Mouse (Mus musculus) mesoderm, embryonic 11.5 days (tissue): Measurements from ENCODE around the gene Napa.

Experiments
- DNase-seq: peaks from one replicate; pipeline ENCODE4 v3.0.0-alpha.2; 2012; ENCODE audit warnings: low read depth, low spot score

Gene Napa

GRCm38 (mm10) chr7:16094592-16094991 is 3.7 kb upstream of the Napa start:
- DNase-seq, result no peak

DNA sequence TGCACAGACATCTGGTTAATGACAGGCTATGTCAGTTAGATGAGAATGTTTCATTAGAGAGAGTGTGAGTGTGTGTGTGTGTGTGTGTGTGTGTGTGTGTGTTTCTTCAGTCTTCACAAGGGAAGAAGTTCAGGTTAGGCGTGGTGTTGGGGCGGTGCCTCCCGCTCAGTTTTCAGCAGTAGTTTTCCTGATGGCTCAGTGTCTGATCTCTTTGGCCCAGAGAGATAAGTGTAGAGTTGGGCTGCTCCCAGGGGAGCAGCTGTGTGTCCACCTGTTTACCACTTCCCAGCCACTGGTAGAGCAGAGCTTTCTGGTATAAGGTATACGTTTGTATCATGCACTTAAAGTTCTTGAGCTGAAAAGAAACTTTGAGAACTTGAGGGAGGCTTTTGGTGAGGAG is 1.6 kb downstream of the Napa start:
- no peak for DNase-seq

DNA sequence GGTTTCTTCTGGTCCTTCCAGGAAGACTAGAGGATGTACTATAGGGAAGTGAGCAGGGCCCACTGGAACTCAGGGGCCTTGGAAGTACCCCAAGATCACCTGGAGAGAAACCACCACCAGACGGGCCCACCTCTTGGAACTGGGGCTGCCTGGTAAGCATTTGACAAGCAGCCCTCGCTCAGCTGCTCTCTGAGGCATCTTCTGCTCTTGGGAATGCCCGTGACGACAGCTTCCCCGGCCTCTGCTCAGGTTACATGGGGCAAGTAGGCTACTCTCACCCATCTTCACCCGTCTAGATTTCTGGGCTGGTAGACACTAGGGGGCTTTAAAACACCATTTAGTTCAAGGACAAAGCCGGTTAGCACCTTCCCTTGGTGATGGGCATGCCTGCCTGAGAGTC is 2.8 kb downstream of the Napa start:
- DNase-seq, result no peak

DNA sequence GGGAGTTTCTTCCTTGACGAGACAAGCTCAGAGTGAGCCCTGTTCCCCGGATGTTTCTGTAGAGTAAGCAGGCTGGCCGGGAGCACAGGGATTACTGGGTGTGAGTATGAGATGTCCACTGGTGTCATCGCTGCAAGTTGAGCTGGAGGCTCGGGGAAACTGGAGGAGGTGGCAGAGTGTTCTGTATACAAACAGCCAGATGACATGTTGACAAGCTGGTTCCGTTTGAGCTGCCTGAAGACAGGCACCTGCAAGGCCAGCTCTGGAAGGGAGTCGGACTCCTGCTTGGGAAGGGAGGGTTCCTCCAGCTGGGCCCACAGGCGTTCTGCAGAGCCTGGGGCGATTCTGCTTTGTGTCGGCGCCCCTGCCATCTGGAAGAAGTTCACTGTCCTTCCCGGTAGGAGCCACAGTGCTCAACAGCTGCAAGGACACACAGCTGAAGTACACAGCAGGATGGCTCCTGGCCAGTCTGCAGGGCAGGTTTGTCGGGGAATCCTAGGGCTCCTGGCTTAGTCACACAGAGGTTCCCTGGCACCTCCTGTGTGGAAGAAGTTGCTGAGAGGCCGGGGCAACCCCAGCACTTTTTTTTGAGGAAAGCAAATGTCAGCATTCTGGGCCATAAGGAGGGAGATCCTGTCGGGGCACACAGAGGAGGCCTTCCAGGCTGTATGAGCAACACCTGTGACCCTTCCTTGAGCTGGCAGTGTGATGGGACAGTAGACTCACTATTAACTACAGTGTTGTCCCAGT is 3.6 kb downstream of the Napa start:
- DNase-seq, result no peak

GRCm38 (mm10) chr7:16102686-16103226 is 4.5 kb downstream of the Napa start:
- no peak for DNase-seq

- no peak for DNase-seq
These were observed 5.5 kb downstream of the Napa start for GRCm38 (mm10) chr7:16103760-16104159.

DNA sequence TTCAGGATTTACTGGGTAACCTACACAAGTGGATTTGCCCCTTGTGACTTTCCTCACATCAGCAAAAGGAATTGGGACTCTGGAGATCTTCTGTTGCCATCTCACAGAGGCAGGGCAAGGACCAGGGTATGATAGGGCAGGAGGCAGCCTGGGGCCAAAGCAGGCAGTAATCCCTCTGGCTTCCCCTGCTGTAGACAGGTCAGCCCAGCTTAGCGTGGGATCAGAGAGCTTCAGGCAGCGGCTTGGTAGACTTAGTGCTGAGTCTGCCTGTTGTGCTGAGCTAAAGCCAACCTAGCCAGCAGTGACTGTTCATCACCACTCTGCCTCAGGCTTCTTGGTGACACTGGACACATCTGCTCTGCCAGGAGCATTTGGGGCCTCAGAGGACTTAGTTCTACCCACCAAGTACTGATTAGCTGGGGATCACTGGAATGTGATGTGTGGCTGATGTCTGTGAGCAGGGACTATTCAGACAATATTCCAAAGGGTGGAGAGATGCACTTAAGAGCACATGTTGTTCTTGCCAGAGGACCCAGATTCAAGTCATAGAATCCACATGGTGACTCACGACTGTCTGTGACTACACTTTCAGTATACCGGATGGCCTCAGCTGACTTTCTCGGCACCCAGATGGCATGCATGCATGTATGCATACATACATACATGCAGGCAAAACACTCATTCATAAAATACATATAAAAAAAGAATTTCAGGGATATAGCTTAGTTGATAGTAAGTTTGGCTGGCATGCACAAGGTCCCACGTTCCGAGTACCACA is 6.5 kb downstream of the Napa start:
- DNase-seq, result no peak

DNA sequence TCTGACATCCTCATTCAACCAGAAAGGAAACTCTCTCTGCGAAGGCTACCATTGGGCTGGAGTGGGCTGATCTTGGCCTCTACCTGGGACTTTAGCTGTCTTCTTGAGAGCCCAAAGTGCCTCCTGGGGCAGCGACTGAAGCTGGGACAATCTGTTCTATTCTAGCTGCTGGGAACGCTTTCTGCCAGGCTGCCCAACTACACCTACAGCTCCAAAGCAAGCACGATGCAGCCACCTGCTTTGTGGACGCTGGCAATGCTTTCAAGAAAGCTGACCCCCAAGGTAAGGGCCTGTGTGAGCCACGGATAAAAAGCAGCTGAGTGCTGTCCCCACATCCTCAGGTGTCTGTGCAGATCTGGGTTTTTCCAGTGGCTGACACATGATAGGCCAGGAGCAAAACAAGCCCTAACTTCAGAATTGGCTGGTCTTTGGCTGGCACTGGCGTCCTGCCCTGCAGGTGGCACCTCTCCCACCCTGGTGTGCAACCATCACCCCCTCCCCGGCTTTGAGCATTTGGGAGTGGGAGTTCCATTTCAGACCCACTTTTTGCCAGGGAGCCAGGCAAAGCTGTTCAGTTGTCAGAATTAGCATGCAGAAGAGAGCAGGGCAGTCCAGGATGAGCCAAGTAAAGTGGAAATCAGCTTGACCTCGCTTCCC is 10.8 kb downstream of the Napa start:
- DNase-seq, result no peak

DNA sequence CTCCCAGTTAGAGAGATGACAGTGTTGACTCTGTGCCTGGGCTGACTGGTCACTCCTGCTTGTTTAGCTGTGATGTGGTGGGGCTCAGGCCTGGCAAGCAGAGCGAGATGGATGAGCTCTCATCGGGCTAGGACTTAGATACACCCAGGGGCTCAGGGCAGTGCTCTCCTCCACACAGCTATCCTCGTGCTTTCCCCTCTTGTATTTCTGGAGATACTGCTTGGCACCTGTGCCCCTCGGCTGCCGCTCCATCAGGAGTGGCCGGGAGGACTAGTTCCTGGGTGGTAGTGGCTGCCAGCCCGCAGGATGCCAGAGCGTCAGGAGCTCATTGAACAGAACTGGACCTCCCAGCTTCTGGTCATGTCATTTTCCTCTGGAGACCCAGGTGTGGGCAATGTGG is 11.9 kb downstream of the Napa start:
- no peak for DNase-seq

DNA sequence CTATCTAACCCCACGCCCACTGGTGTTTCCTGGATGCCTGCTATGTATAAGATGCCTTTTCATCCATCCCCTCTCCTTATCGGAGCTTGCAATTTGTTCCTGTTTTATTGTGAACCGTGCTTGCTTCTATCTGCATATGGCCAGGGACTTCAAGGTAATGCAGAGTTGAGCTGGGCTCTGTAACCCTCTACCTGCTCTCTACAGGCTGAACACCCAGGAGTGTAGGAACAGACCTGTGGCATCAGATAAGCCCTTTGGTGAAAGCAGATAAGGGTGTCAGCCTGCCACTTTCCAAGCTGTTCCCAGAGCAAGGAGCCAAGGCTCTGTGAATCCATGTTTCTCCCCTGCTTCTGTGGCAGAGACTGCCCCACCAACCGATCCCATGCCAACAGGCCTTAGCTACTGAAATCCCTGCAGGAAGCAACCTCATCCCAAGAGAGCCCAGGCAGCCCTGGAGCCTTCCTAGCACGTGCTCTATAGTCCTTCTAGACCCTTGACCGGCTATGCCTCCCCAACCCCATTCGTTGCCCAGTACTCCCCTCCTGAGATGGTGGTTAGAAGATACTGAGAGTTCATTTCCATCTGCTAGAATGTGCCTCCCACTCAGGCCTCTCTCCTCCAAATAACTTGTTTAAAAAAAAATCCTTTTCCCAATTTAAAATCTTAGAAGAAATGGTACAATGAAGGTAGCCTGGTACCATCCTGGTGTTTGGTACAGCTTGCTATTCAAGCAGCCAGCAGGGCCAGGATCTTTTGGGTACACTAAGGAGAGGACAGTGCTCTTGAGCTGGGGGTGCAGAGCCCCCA is 13.2 kb downstream of the Napa start:
- no peak for DNase-seq

GRCm38 (mm10) chr7:16116418-16116817 is 18.2 kb downstream of the Napa start:
- DNase-seq, result no peak

- no peak for DNase-seq
These were observed 18.8 kb downstream of the Napa start for GRCm38 (mm10) chr7:16117100-16117499.

DNA sequence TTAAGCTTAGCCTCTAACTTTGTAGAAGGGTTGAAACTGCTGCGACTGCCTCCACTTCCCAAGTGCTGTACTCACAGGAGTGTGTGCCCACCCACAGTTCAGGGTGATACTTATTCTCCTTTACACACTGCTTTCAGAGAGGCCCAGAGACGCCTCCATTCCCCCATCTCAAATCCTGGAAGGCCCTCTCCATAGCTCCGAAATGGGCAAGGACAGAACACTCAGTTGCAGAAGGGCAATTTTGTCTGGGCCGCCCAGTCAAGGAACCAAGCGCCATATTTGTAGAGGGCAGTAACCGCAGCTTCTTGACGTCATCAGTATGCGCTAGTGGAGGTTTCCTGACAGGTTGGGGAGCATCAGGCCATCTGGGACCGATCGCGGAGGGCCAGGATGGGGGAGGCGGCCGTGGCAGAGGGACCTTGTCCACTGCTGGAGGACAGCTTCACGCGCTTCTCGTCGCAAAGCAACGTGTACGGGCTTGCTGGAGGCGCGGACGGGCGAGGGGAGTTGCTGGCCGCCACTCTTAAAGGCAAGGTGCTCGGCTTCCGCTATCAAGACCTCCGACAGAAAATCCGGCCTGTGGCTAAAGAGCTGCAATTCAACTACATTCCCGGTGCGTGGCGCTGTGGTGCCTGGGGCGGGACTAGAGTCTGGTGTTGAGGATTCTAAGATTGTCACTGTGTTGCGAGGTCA is 21.5 kb downstream of the Napa start, which contains the start of gene Kptn:
Gene Kptn (plus strand): TSS at position 327 of the 693 bp plus-strand sequence.
- peak; percentile 93 for DNase-seq

DNA sequence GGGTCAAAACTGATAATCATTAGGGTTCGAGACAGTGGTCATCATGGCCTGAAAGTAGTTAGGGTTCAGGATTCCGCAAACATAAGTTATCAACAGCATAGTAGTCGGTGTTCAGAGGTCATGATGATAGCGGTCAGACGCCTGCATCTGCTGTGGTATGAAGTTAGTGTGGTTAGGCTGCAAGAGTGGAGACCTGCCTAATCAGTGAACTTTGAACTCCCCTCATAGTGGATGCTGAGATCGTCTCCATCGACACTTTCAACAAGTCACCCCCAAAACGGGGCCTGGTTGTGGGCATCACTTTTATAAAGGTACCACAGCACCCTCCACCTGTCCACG is 22.0 kb downstream of the Napa start:
- DNase-seq, result no peak

DNA sequence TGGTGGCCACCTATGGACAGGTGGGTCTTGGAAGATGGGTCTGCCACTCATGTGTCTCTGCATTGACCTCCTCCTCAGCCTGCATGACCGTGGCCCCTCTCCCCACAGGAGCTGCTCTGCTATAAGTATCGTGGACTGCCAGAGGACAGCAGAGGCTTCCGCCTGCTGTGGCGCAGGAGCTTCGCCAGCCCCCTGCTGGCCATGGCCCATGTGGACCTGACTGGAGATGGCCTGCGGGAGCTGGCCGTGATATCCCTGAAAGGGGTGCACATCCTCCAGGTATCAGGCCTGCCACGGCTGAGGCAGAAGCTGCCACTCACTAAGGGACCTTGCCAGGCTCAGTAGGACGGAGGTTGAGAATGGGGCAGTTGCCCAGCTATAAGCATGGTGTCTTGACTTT is 27.6 kb downstream of the Napa start:
- DNase-seq, result no peak

DNA sequence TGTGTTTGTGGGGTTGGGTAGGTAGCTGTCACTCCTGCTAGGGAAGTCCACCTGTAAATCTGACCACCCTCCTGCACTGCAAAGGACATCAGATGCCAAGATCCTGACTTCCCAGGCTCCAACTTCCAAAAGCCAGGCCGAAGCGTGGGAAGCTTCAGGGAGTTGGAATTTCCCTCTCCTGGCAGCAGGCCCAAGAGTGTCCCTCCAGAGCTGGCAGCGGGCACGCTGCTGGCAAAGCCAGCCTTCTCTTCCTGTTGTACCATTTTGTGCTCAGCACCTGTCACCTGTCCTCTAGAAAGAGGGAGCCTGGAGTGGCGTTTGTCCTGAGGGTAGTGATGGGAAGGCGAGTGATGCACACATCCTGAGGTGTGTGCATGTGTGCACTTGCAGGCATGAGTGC is 30.1 kb downstream of the Napa start:
- no peak for DNase-seq

DNA sequence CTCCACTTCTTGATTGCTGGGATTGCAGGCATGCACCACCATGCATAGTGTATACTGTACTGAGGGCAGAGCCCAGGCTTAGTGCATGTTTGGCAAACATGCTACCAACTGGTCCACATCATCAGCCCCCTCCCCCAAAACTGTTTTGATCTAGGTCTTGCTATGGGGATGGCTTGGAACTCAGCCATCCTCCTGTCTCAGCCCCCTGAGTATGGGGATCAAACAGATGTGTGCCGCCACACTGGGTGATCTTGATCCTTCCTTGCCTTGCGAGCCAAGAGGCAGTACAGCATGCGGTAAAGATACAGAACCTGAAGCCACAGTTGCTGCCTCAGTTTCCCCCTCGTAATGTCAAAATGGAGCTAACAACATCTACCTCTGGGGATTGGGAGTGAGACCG is 30.6 kb downstream of the Napa start:
- DNase-seq, result no peak

GRCm38 (mm10) chr7:16129421-16129845 is 31.2 kb downstream of the Napa start, which contains the start of gene Slc8a2:
Slc8a2 (plus strand) TSS chr7:16129826.
- DNase-seq, result peak; percentile 87

DNA sequence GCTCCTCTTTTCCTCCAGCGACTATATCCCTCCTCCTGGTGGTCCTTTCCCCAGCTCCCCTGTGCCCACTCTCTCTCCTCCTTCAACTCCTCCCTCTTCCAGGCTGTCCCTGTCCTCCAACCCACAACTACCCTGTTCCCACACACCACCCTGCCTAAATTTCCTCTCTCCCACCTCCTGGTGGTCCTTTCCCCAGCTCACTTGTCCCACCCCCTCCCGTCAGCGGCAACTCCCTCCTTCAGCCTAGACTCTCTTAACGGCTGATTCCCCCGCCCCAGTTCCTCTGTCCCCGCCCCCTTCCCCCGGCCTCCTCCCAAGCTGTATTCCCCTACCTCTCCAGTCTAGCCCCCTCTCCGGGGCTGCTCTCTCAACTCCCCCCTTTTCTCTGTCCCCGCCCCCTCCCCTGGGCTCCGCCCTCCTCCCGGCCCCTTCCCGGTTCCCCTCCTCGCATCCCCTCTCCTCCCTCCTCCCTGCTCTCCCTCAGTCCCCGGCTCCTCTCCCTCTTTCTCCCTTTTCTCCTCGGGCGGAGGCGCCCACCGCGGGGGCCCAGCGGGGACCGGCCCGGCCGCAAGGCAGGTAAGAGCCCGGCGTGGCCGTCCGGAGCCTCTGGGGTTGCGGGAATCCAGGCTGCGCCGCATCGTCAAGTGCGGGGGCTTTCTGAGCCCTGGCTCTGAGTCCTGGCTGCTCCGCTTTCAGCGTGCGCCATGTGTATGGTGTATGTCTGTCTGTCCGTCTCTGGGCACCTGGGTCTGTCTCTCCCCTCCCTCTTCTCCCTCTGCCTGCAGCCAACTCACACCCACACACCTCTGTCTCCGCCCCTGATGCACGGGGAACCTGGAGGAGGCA is 31.8 kb downstream of the Napa start:
- DNase-seq, result peak; percentile 88
